In genomic region chr7:99449063-99449462, GRCm38 (mm10) we compare ENCODE assay signal across 13 mouse cellular contexts. TPM values are rescaled to one million over a fixed set of nuclear protein-coding genes. Genes with fewer than 3 reads are reported as not detected.
DNase-seq lines count a peak whose midpoint lies in the region; ATAC-seq and TF ChIP-seq lines count a peak whose summit lies in the region.
"Had no signal": no experiment of that assay in that cellular context is flagged by ENCODE, and none has a peak within 500 bp of the region (broad histone marks: within the 10 kb centered on the region; RNA-seq: fewer than 3 reads in every experiment).

No protein-coding gene starts in this region.

- no peak for TF ChIP-seq CTCF in liver, postnatal 0 days (IDR thresholded peaks at IDR 0.05; ENCODE audit: low read depth)

- H3K9ac ChIP-seq in forebrain, embryonic 14.5 days (ENCODE audit: low read length) = no peak overlapping the region; the same call in 1 of the 2 replicates
- no peak overlapping the region for H3K9ac ChIP-seq in liver, postnatal 0 days (replicated peaks)
- H3K9ac ChIP-seq: intestine, embryonic 15.5 days; limb, embryonic 13.5 days had no signal

- H3K9me3 ChIP-seq in forebrain, embryonic 14.5 days (replicated peaks; ENCODE audit: control insufficient read depth, low read length) = no peaks in the 10 kb centered on the region
- H3K9me3 ChIP-seq in liver, postnatal 0 days (ENCODE audit: low read length) = no peaks in the 10 kb centered on the region
- H3K9me3 ChIP-seq: intestine, embryonic 15.5 days; limb, embryonic 13.5 days had no signal

- no peak for TF ChIP-seq EP300 in liver, postnatal 0 days (IDR thresholded peaks at IDR 0.05; ENCODE audit: low read depth)

- peak; percentile 59 for DNase-seq in retina, postnatal 1 day
- no peak for DNase-seq in retina, embryonic 14.5 days (ENCODE audit: low spot score)
- peak; percentile 37 for DNase-seq in forebrain, embryonic 14.5 days (ENCODE audit: low spot score)
- peak; percentile 45 for DNase-seq in thymus, postnatal 25 days
- DNase-seq in liver, postnatal 0 days = no peak
- no peak for DNase-seq in adrenal gland, adult 8-10 months
- no peak for DNase-seq in frontal cortex, postnatal 14 days (ENCODE audit: low spot score in 2 of 2)
- DNase-seq: cerebellum, adult 2 months; lung, postnatal 10 days had no signal

- H3K27me3 ChIP-seq in forebrain, embryonic 14.5 days (replicated peaks; ENCODE audit: control insufficient read depth, insufficient read depth, low read length) = no peaks in the 10 kb centered on the region
- no peaks in the 10 kb centered on the region for H3K27me3 ChIP-seq in liver, postnatal 0 days (ENCODE audit: insufficient read depth, low read length)
- H3K27me3 ChIP-seq: intestine, embryonic 15.5 days; limb, embryonic 13.5 days had no signal

- peak; percentile 10; the same call in 1 of the 2 replicates for ATAC-seq in forebrain, embryonic 14.5 days
- peak; percentile 64 for ATAC-seq in inflammation-experienced regulatory T-cells, adult 6 months
- ATAC-seq in liver, postnatal 0 days = no peak
- ATAC-seq: intestine, embryonic 15.5 days had no signal

- WGBS in forebrain, embryonic 14.5 days = 54% methylated on average over 8 of the region's 8 CpGs
- 27% methylated on average over 8 of the region's 8 CpGs for WGBS in liver, postnatal 0 days (ENCODE audit: insufficient replicate concordance)

- H3K4me2 ChIP-seq in forebrain, embryonic 14.5 days (ENCODE audit: low read length) = no peak overlapping the region
- H3K4me2 ChIP-seq in liver, postnatal 0 days (ENCODE audit: low read depth, low read length) = no peak overlapping the region
- H3K4me2 ChIP-seq: intestine, embryonic 15.5 days; limb, embryonic 13.5 days had no signal

- peak overlapping the region; percentile 68; the same call in 1 of the 2 replicates for H3K27ac ChIP-seq in forebrain, embryonic 14.5 days (ENCODE audit: low read depth, low read length)
- no peak overlapping the region for H3K27ac ChIP-seq in liver, postnatal 0 days (ENCODE audit: low read depth)
- H3K27ac ChIP-seq: intestine, embryonic 15.5 days; limb, embryonic 13.5 days; stomach, postnatal 0 days had no signal

- 0 out of 2 replicates have a peak, but pooled peaks cover 2% of the 10 kb centered on the region for H3K4me1 ChIP-seq in forebrain, embryonic 14.5 days (ENCODE audit: control insufficient read depth, insufficient read depth, low read length)
- H3K4me1 ChIP-seq in liver, postnatal 0 days (ENCODE audit: insufficient read depth) = no peaks in the 10 kb centered on the region
- H3K4me1 ChIP-seq: intestine, embryonic 15.5 days had no signal

- H3K4me3 ChIP-seq in forebrain, embryonic 14.5 days (ENCODE audit: low read depth, low read length) = no peak overlapping the region
- no peak overlapping the region for H3K4me3 ChIP-seq in liver, postnatal 0 days (ENCODE audit: low read depth, low read length)
- H3K4me3 ChIP-seq: intestine, embryonic 15.5 days; limb, embryonic 13.5 days had no signal

- H3K36me3 ChIP-seq in forebrain, embryonic 14.5 days (ENCODE audit: control insufficient read depth, insufficient read depth, low read length) = peaks cover 3% of the 10 kb centered on the region; the same call in 1 of the 2 replicates
- no peaks in the 10 kb centered on the region for H3K36me3 ChIP-seq in liver, postnatal 0 days (replicated peaks; ENCODE audit: insufficient read depth, low read length)
- H3K36me3 ChIP-seq: intestine, embryonic 15.5 days; limb, embryonic 13.5 days had no signal

RNA-seq across cellular contexts. Expression of gene Klhl35, which starts 16.7 kb away (rescaled TPM):
- 3.8 and 4.5 TPM in 2 replicates for polyA plus RNA-seq in forebrain, embryonic 14.5 days (2014; fragmentation: Nextera tagmentation; extraction: Ambion mirVana)
- polyA plus RNA-seq in inflammation-experienced regulatory T-cells, adult 6 months (2017; shearing (Covaris generic)) = under 1 TPM in 1 of 3 experiments, not detected in 2; 0.52 TPM
- polyA plus RNA-seq in liver, postnatal 0 days (2015; fragmentation: Nextera tagmentation; extraction: Ambion mirVana) = 0.35 and 0.37 TPM in 2 replicates
- 1 to 10 TPM in 1 of 4 experiments, under 1 TPM in 3; 0.38 to 1.2 (median 0.75) TPM for total RNA-seq in adrenal gland, adult 8-10 months (2022)

RNA-seq across cellular contexts. Expression of gene Rps3, which starts 34.5 kb away (rescaled TPM):
- 577 and 687 TPM in 2 replicates for polyA plus RNA-seq in forebrain, embryonic 14.5 days (2014; fragmentation: Nextera tagmentation; extraction: Ambion mirVana)
- 1,000 to 10,000 TPM; 2,539 to 3,992 (median 2,708) TPM for polyA plus RNA-seq in inflammation-experienced regulatory T-cells, adult 6 months (2017; shearing (Covaris generic))
- polyA plus RNA-seq in liver, postnatal 0 days (2015; fragmentation: Nextera tagmentation; extraction: Ambion mirVana) = 472 TPM in 2 replicates
- total RNA-seq in adrenal gland, adult 8-10 months (2022) = 100 to 1,000 TPM; 533 to 601 (median 565) TPM

Comparison
In these comparisons a context has a peak if more than half of its experiments do, and no peak if none do; other contexts are left out.
1. DNase-seq: peak in retina, postnatal 1 day (single experiment), forebrain, embryonic 14.5 days (single experiment) and thymus, postnatal 25 days (single experiment); none in retina, embryonic 14.5 days (single experiment), liver, postnatal 0 days (single experiment), adrenal gland, adult 8-10 months (single experiment) and frontal cortex, postnatal 14 days (0 of 2).